Mouse (Mus musculus) stomach, postnatal 0 days (tissue): ENCODE results near the gene Elfn1. TPM values are rescaled to one million over a fixed set of nuclear protein-coding genes. Genes with fewer than 3 reads are reported as not detected.
A peak's percentile ranks its signal among the peaks of the same experiment; 100 is the strongest.

ENCODE experiments used
- ATAC-seq: fragments of 200-750 bp; cut with Nextera tagmentation; 2 replicates; pipeline ENCODE4 v1.8.0; 2017; ENCODE audit not compliant: low FRiP score, low TSS enrichment
- DNase-seq: peaks from one replicate; pipeline ENCODE4 v3.0.0-alpha.2; 2016; ENCODE audit warnings: low spot score
- H3K27ac ChIP-seq: fragments of 300-500 bp; sonication (generic); replicated peaks from 2 replicates; pipeline ENCODE4 v1.5.1; 2014; ENCODE audit warnings: mild to moderate bottlenecking, control low read depth
- H3K27me3 ChIP-seq: fragments of 300-500 bp; sonication (generic); 2 replicates; pipeline ENCODE4 v1.6.1; 2014; ENCODE audit warnings: low read length; ENCODE audit not compliant: control insufficient read depth, insufficient read depth
- H3K36me3 ChIP-seq: fragments of 300-500 bp; sonication (generic); 2 replicates; pipeline ENCODE4 v1.6.1; 2014; ENCODE audit warnings: low read length, mixed read lengths; ENCODE audit not compliant: control insufficient read depth, insufficient read depth
- H3K4me1 ChIP-seq: fragments of 300-500 bp; sonication (generic); replicated peaks from 2 replicates; pipeline ENCODE4 v1.6.1; 2014; ENCODE audit warnings: antibody characterized with exemption; ENCODE audit not compliant: control insufficient read depth, insufficient read depth
- H3K4me2 ChIP-seq: fragments of 300-500 bp; sonication (generic); replicated peaks from 2 replicates; pipeline ENCODE4 v1.6.1; 2014; ENCODE audit warnings: low read depth, mild to moderate bottlenecking, control low read depth, moderate library complexity
- H3K4me3 ChIP-seq: fragments of 300-500 bp; sonication (generic); 2 replicates; pipeline ENCODE4 v1.5.1; 2014; ENCODE audit warnings: low read depth, low read length, control low read depth
- H3K9ac ChIP-seq: fragments of 300-500 bp; sonication (generic); 2 replicates; pipeline ENCODE4 v1.6.1; 2014; ENCODE audit warnings: mild to moderate bottlenecking, low read length, control low read depth, mixed read lengths
- H3K9me3 ChIP-seq: fragments of 300-500 bp; sonication (generic); 2 replicates; pipeline ENCODE4 v1.6.1; 2016; ENCODE audit warnings: low read length; ENCODE audit not compliant: control insufficient read depth
- CTCF ChIP-seq: IDR thresholded peaks from 2 replicates; pipeline ENCODE4 v1.5.1; 2016; ENCODE audit warnings: antibody characterized with exemption, low read depth, mild to moderate bottlenecking, moderate library complexity
- EP300 ChIP-seq: optimal IDR thresholded peaks from 2 replicates; pipeline ENCODE3; 2016; ENCODE audit warnings: antibody characterized with exemption
- WGBS: fragments of 180-500 bp; shearing (Covaris S2); extraction: QIAGEN DNeasy Blood & Tissue Kit; methylation state at CpG from one replicate; pipeline ENCODE4 v1.1.7; 2014; 5-methylcytosine and 5-hydroxymethylcytosine counted together
- polyA plus RNA-seq: library from polyadenylated mRNA; unstranded; fragments of >200 nt; fragmentation: Nextera tagmentation; extraction: Ambion mirVana; gene quantifications from 2 replicates; pipeline ENCODE4 v1.2.1, GENCODE M21; 2015

Elfn1 gene
- polyA plus RNA-seq, 1 experiment from 2014 or later, result 0.12 TPM

DNA sequence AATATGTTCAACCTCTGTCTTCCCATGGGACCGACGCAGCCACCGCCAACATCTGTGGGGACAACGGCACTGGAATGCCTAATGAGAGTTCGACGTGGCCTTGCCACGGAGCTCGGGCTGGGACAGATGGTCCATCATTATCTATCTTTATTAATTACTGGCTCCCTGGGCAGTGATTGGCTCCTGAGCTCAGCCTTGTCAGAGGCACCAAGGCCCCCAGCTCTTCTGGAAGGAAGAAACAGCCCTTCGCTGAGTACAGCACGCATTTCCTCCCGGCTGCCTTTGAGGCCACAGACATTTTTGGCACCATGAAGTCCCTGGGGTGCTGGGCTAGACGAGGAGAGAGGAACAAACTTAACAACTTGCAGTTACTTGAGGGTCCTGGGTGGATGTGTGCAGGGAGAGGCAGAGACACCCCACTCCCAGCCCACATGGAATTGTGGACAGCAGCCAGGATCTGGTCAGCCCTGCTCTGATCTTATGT is 13.7 kb upstream of the Elfn1 start:
- Histone ChIP-seq H3K4me1 (no peaks in the 10 kb centered on the region), H3K9ac (no peak overlapping the region), H3K27me3 (no peaks in the 10 kb centered on the region), H3K36me3 (no peaks in the 10 kb centered on the region), H3K4me3 (no peak overlapping the region), H3K27ac (no peak overlapping the region), H3K9me3 (no peaks in the 10 kb centered on the region), H3K4me2 (no peak overlapping the region)
- peak; percentile 31; the same call in 1 of the 2 replicates for ATAC-seq
- 58% methylated on average over 12 of the region's 12 CpGs for WGBS
- DNase-seq, result no peak
- no peak for TF ChIP-seq EP300
- TF ChIP-seq CTCF, result no peak

DNA sequence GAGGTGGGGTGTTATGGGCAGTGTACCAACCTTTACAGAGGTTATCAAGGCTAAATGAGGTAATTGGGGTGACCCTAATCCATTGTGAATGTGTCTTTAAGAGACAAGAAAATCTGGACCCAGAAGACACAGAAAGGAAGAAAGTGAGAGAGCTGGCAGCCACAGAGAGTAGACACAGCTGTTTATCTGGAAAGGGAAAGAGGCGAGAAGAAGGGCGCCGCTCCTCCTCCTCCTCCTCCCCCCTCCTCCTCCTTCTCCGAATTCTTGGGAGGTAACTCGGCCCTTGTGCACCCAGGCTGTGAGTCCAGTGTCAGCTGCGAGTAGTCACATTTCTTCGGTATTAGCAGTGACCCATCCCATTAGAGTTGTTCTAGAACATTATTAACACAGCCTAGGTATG is 8.7 kb upstream of the Elfn1 start:
- Histone ChIP-seq H3K9ac (no peak overlapping the region), H3K36me3 (no peaks in the 10 kb centered on the region), H3K4me1 (no peaks in the 10 kb centered on the region), H3K4me2 (no peak overlapping the region), H3K9me3 (no peaks in the 10 kb centered on the region), H3K27me3 (no peaks in the 10 kb centered on the region), H3K4me3 (no peak overlapping the region), H3K27ac (no peak overlapping the region)
- ATAC-seq, result no peak
- TF ChIP-seq CTCF (no peak), EP300 (no peak)
- WGBS, result 20% methylated on average over 6 of the region's 7 CpGs
- DNase-seq, result no peak

DNA sequence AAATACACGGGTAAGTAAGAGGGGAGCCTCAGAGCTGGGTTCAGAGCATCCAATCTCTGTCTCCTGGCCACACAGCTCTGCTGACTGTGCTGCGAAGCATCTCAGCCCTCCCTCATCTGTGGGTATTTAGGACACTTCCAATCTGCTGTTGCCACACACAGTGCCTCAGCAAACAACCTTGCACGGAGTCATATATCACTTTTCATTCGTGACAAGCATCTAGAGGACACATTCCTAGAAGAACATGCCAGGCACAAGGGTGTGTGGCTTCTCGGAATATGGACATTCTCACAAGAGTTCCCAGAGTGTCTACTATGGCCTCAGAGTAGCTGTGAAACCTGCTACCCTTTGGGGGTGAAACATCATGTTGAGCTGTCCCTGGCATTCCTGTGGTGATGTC is 2.6 kb upstream of the Elfn1 start:
- Histone ChIP-seq H3K9me3 (no peaks in the 10 kb centered on the region), H3K27me3 (peaks cover 14% of the 10 kb centered on the region; the same call in 1 of the 2 replicates), H3K27ac (no peak overlapping the region), H3K9ac (no peak overlapping the region), H3K36me3 (no peaks in the 10 kb centered on the region), H3K4me1 (0 out of 2 replicates have a peak, but pooled peaks cover 3% of the 10 kb centered on the region), H3K4me2 (no peak overlapping the region), H3K4me3 (no peak overlapping the region)
- TF ChIP-seq CTCF, result no peak
- ATAC-seq (no peak), DNase-seq (no peak)
- 65% methylated on average over 5 of the region's 5 CpGs for whole genome bisulfite sequencing

DNA sequence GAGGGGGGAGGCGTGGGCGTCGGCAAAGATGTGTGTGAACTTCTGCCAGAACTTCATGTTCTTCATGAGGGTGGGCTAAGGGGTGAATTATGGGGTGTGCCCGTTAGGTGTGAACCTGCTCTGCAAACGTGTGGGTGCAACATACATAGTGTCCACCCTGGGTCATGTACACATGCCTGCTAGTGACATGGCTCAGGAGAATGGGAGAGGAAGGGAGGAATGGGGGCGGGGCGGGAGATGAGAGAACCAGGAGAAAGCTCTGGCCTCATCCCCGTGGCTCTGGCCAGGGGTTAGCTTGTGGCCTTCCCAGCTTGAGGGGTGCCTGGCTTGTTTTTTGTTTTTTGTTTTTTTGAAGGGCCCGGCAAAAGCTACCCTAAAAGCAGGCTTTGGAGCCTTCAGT is 1.2 kb upstream of the Elfn1 start:
- TF ChIP-seq EP300 (no peak), CTCF (no peak)
- no peak for DNase-seq
- WGBS, result 39% methylated on average over 9 of the region's 9 CpGs
- no peak overlapping the region for H3K27ac ChIP-seq
- H3K4me1 ChIP-seq, result 0 out of 2 replicates have a peak, but pooled peaks cover 3% of the 10 kb centered on the region
- H3K27me3 ChIP-seq, result peaks cover 20% of the 10 kb centered on the region; the same call in 1 of the 2 replicates
- H3K36me3 ChIP-seq, result no peaks in the 10 kb centered on the region
- no peak overlapping the region for H3K4me3 ChIP-seq
- ATAC-seq, result no peak
- no peaks in the 10 kb centered on the region for H3K9me3 ChIP-seq
- H3K9ac ChIP-seq, result no peak overlapping the region
- H3K4me2 ChIP-seq, result no peak overlapping the region

DNA sequence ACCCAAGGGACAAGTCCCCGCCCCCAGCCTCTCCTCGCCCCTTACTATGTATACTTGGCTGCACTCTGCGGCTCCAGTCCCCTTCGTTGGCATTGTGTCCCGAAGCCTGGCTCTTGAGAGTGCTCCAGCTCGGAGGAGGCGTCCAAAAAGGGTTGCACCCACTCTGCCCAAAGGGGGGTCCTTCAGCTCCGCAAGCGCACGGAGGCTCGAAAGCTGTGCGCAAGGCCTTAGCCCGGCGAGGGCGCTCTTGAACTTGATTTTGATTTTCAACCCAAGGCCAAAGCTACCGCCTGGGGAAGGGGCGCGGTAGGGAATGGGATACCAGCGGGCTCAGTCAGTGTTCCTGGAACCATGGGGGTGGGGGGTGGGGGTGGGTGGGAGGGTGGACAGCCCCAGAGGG is 502 bp upstream of the Elfn1 start:
- Histone ChIP-seq H3K9me3 (no peaks in the 10 kb centered on the region), H3K27ac (no peak overlapping the region), H3K36me3 (no peaks in the 10 kb centered on the region), H3K27me3 (peaks cover 20% of the 10 kb centered on the region; the same call in 1 of the 2 replicates), H3K4me3 (peak overlapping the region; percentile 55), H3K4me1 (0 out of 2 replicates have a peak, but pooled peaks cover 3% of the 10 kb centered on the region), H3K9ac (no peak overlapping the region), H3K4me2 (peak overlapping the region; percentile 95)
- DNase-seq (peak; percentile 40), ATAC-seq (no peak)
- TF ChIP-seq EP300 (no peak), CTCF (peak; percentile 59)
- under 1% methylated on average over 19 of the region's 19 CpGs for WGBS

DNA sequence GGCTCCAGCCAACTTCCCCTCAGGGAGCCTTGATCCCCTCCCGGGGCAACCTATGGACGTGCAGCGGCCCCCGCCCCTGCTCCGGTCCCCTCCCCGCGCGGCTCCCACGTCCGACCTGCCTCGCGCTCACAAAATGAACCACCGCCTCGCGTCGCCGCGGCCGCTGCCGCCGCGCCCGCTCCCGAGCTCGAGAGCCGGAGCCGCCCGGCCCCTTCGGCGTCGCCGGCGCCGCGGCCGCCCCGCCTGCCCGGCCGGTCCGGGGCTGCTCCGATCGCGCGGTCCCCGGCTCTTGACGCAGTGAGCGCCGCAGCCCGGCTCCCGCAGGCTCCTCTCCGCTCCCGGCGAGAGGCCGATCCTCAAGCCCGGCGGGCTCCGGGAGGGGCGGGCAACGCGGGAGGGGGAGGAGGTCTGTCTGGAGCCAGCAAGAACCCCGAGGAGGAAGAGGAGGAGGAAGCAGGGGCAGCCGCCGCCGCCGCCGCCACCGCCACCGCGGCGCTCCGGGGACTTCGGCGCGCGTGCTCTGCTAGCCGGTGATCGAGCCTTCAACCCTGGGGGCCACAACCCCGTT is 584 bp downstream of the Elfn1 start:
- no peak for TF ChIP-seq CTCF
- no peak for TF ChIP-seq EP300
- peak overlapping the region; percentile 55 for H3K4me3 ChIP-seq
- DNase-seq, result peak; percentile 43
- ATAC-seq, result 0 out of 2 replicates have a peak, but pooled peaks have one; percentile 13
- 0 out of 2 replicates have a peak, but pooled peaks cover 3% of the 10 kb centered on the region for H3K4me1 ChIP-seq
- H3K9ac ChIP-seq, result peak overlapping the region; percentile 58
- no peak overlapping the region for H3K27ac ChIP-seq
- H3K4me2 ChIP-seq, result peak overlapping the region; percentile 95
- WGBS, result under 1% methylated on average over 56 of the region's 78 CpGs
- H3K9me3 ChIP-seq, result no peaks in the 10 kb centered on the region
- no peaks in the 10 kb centered on the region for H3K36me3 ChIP-seq
- peaks cover 24% of the 10 kb centered on the region; the same call in 1 of the 2 replicates for H3K27me3 ChIP-seq
